Mouse (Mus musculus): Measurements from ENCODE around the gene Ap2a2. TPM values are rescaled to one million over a fixed set of nuclear protein-coding genes. Genes with fewer than 3 reads are reported as not detected.
A peak's percentile ranks its signal among the peaks of the same experiment; 100 is the strongest.
"Not testable (repeated sequence)": the region's sequence is repeated elsewhere in the genome, so short reads cannot be mapped to it uniquely, and the experiment has no call there.

Ap2a2 gene
- polyA plus RNA-seq, 1 experiment from 2014 or later: 78.4 TPM

DNA sequence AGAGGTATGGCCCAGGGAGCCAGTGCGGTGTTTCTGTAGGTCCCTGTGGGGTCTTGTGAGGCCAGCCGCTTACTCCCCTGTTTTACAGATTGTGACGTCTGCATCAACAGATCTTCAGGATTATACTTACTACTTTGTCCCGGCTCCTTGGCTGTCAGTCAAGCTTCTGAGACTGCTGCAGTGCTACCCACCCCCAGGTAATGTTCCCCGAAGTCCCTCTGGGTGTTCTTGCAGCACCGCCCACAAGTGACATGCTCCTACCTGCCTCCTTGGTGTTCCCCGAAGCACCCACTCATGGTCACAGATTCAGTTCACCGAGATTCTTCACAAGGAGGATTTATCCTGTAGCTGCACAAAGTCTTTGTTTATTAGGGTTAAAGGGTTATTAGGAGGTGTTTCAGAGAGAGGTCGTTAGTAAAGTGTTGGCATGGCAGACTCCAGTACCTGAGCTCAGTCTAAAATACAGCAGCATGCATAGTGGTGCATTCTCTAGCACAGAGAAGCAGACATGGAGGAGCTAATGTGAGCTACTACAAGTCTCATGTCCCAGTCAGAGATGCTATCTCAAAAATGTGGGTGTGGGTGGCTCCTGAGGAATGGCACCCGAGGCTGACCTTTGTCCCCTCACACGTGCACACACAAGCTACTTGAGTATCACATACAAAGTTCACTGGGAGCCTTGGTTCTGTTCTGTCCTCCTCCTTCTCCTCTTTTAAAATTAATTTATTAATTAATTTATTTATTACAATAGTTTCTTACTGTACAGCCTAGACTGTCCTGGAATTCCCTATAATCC is 47.9 kb downstream of the Ap2a2 start:
- H3K4me1 ChIP-seq: peaks cover 12% of the 10 kb centered on the region; the same call in 1 of the 2 replicates
- ATAC-seq (ENCODE audit: insufficient read depth, low FRiP score, low read depth): no peak; the same call in 1 of the 2 replicates
- H3K9me3 ChIP-seq: no peaks in the 10 kb centered on the region
- WGBS: 71% methylated on average over 11 of the region's 11 CpGs
- H3K27me3 ChIP-seq (replicated peaks): no peaks in the 10 kb centered on the region
- no peak overlapping the region for H3K4me2 ChIP-seq
- no peak overlapping the region for H3K27ac ChIP-seq
- H3K9ac ChIP-seq: no peak overlapping the region
- no peak overlapping the region for H3K4me3 ChIP-seq (replicated peaks)
- H3K36me3 ChIP-seq: peaks cover 36% of the 10 kb centered on the region

DNA sequence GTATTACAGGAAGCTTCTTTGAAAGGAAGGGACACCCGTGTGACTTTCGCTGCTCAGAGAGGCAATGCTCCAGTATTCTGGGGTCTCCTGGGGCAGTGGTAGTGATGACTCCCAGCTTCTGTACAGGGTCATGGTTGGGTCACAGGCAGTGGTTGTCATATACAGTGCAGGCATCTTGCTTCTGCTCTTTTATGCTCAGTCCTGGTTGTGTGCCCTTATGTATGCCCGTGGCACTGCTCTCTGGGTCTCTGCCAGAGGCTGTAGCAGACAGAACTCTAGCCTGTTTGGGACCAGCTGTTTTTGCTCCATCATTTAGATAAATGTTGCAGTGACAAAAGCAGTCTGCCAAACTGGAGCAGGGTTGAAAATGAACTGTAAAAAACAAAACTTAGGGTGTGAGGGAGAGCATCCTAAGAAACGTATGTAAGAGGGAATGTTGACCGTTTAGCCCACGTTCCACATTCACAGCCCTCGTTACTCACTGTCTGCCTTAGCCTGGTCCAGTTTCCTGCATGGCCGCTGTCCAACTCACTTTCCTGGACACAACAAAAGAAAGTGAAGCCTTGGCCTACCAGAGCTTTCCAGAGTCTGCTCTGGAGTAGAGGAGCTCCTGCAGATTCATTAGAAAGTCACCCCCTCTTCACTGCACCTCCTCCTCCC is 49.9 kb downstream of the Ap2a2 start:
- H3K9ac ChIP-seq: no peak overlapping the region
- H3K4me3 ChIP-seq (replicated peaks): no peak overlapping the region
- WGBS: 52% methylated on average over 8 of the region's 8 CpGs
- peaks cover 12% of the 10 kb centered on the region; the same call in 1 of the 2 replicates for H3K4me1 ChIP-seq
- ATAC-seq (ENCODE audit: insufficient read depth, low FRiP score, low read depth): peak; percentile 30; the same call in 1 of the 2 replicates
- H3K9me3 ChIP-seq: no peaks in the 10 kb centered on the region
- H3K36me3 ChIP-seq: peaks cover 37% of the 10 kb centered on the region
- H3K27me3 ChIP-seq (replicated peaks): no peaks in the 10 kb centered on the region
- no peak overlapping the region for H3K4me2 ChIP-seq
- H3K27ac ChIP-seq: peak overlapping the region; percentile 62

- H3K27me3 ChIP-seq (replicated peaks): no peaks in the 10 kb centered on the region
- no peaks in the 10 kb centered on the region for H3K9me3 ChIP-seq
- 79% methylated on average over 18 of the region's 18 CpGs for WGBS
- peaks cover 12% of the 10 kb centered on the region; the same call in 1 of the 2 replicates for H3K4me1 ChIP-seq
- H3K4me3 ChIP-seq (replicated peaks): no peak overlapping the region
- no peak overlapping the region for H3K4me2 ChIP-seq
- H3K9ac ChIP-seq: no peak overlapping the region
- peak; percentile 8; the same call in 1 of the 2 replicates for ATAC-seq (ENCODE audit: insufficient read depth, low FRiP score, low read depth)
- H3K27ac ChIP-seq: peak overlapping the region; percentile 62
- peaks cover 34% of the 10 kb centered on the region for H3K36me3 ChIP-seq
Measured at GRCm38 (mm10) chr7:141612371-141612760, 50.4 kb downstream of the Ap2a2 start.

- H3K27ac ChIP-seq: peak overlapping the region; percentile 62
Measured at GRCm38 (mm10) chr7:141612791-141613190, 50.8 kb downstream of the Ap2a2 start.

GRCm38 (mm10) chr7:141614329-141614832 is 52.4 kb downstream of the Ap2a2 start:
- H3K4me1 ChIP-seq: peaks cover 12% of the 10 kb centered on the region; the same call in 1 of the 2 replicates
- H3K9me3 ChIP-seq: no peaks in the 10 kb centered on the region
- WGBS: 75% methylated on average over 5 of the region's 5 CpGs
- H3K4me3 ChIP-seq (replicated peaks): no peak overlapping the region
- no peak for ATAC-seq (ENCODE audit: insufficient read depth, low FRiP score, low read depth)
- H3K27ac ChIP-seq: no peak overlapping the region
- H3K36me3 ChIP-seq: peaks cover 42% of the 10 kb centered on the region
- no peaks in the 10 kb centered on the region for H3K27me3 ChIP-seq (replicated peaks)
- no peak overlapping the region for H3K4me2 ChIP-seq
- H3K9ac ChIP-seq: no peak overlapping the region

More at GRCm38 (mm10) chr7:141612791-141613190, 50.8 kb downstream of the Ap2a2 start:
- Histone ChIP-seq H3K4me2 (no peak overlapping the region), H3K36me3 (peaks cover 34% of the 10 kb centered on the region), H3K4me3 (replicated peaks) (no peak overlapping the region), H3K4me1 (peaks cover 12% of the 10 kb centered on the region; the same call in 1 of the 2 replicates), H3K9me3 (no peaks in the 10 kb centered on the region), H3K27me3 (replicated peaks) (no peaks in the 10 kb centered on the region), H3K9ac (no peak overlapping the region)
- no peak for ATAC-seq (ENCODE audit: insufficient read depth, low FRiP score, low read depth)
- WGBS: 50% methylated on average over 13 of the region's 13 CpGs

- Histone ChIP-seq H3K9me3 (no peaks in the 10 kb centered on the region), H3K36me3 (peaks cover 65% of the 10 kb centered on the region), H3K4me3 (replicated peaks) (no peak overlapping the region), H3K27ac (no peak overlapping the region), H3K9ac (no peak overlapping the region), H3K4me1 (no peaks in the 10 kb centered on the region), H3K4me2 (no peak overlapping the region), H3K27me3 (replicated peaks) (no peaks in the 10 kb centered on the region)
- no peak for ATAC-seq (ENCODE audit: insufficient read depth, low FRiP score, low read depth)
- WGBS: 70% methylated on average over 2 of the region's 2 CpGs
Measured at GRCm38 (mm10) chr7:141624214-141624613, 62.2 kb downstream of the Ap2a2 start.

- Histone ChIP-seq H3K36me3 (peaks cover 68% of the 10 kb centered on the region), H3K4me3 (replicated peaks) (no peak overlapping the region), H3K27ac (no peak overlapping the region), H3K9ac (no peak overlapping the region), H3K4me2 (no peak overlapping the region), H3K27me3 (replicated peaks) (no peaks in the 10 kb centered on the region), H3K9me3 (no peaks in the 10 kb centered on the region), H3K4me1 (no peaks in the 10 kb centered on the region)
- no peak for ATAC-seq (ENCODE audit: insufficient read depth, low FRiP score, low read depth)
- 83% methylated on average over 6 of the region's 6 CpGs for WGBS
Measured at GRCm38 (mm10) chr7:141625120-141625810, 63.3 kb downstream of the Ap2a2 start.

DNA sequence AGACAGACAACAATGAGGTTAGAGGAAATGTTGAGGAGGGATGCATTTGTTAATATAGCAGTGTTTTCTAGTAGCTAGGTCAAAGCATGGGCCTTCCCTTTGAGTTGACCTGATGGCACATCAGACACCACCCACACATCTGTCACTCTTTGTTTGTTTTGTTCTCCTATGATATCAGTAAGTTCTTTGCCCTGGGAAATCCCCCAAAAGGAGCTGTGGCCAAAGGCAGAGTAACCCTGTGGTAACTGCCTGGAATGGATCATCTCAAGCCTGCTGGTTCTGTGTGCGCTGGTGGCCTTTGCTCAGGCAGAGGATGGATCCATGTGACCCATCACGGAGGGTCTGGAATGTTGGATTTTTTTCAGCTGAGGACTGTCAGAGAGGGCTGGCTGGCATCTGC is 66.0 kb downstream of the Ap2a2 start:
- no peaks in the 10 kb centered on the region for H3K4me1 ChIP-seq
- WGBS: 78% methylated on average over 2 of the region's 2 CpGs
- ATAC-seq (ENCODE audit: insufficient read depth, low FRiP score, low read depth): no peak
- H3K4me2 ChIP-seq: no peak overlapping the region
- H3K4me3 ChIP-seq (replicated peaks): no peak overlapping the region
- H3K27ac ChIP-seq: no peak overlapping the region
- no peak overlapping the region for H3K9ac ChIP-seq
- H3K27me3 ChIP-seq (replicated peaks): no peaks in the 10 kb centered on the region
- no peaks in the 10 kb centered on the region for H3K9me3 ChIP-seq
- H3K36me3 ChIP-seq: peaks cover 69% of the 10 kb centered on the region

DNA sequence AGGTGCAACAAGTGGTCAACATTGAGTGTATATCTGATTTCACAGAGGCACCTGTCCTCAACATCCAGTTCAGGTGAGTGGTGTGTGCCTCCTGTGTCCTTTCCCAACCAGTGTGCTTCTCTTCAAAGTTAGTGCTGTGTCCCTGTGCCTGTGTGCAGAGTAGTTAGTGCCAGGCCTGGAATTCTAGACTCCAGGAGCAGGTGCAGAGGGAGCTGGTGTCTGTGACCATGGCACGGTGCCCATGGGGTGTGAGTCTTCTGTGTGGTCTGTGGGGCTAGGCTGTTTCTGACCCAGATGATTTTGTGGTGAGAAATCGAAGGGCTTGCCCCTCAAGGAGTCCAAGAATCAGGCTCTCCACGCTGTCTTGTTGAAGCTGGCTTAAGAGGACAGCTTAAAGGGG is 67.3 kb downstream of the Ap2a2 start:
- Histone ChIP-seq H3K4me1 (no peaks in the 10 kb centered on the region), H3K4me3 (replicated peaks) (no peak overlapping the region), H3K36me3 (peaks cover 69% of the 10 kb centered on the region), H3K27me3 (replicated peaks) (no peaks in the 10 kb centered on the region), H3K4me2 (no peak overlapping the region), H3K9ac (no peak overlapping the region), H3K9me3 (no peaks in the 10 kb centered on the region), H3K27ac (no peak overlapping the region)
- ATAC-seq (ENCODE audit: insufficient read depth, low FRiP score, low read depth): no peak
- 90% methylated on average over 3 of the region's 3 CpGs for WGBS

DNA sequence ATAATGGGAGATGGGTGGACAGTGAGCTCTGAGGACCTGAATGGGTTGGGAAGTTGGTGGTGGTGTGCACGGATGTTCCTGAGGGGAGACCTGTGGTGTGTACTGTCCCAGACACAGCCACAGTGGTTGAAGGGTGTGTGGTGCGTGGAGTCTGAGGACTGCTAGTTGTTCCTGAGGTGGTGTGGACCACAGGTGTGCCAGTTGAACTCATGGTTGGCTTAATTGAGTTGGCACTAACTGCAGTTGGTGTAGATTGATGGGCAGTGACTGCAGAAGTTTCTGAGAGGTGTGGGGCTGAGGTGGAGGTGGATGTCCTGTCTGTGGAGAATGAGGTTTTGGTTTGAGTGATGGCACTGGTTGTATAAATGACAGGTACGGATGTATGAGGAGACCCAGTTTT is 76.1 kb downstream of the Ap2a2 start:
- H3K4me1 ChIP-seq; H3K9ac ChIP-seq; H3K4me3 ChIP-seq (replicated peaks); H3K27ac ChIP-seq; H3K4me2 ChIP-seq; H3K9me3 ChIP-seq; H3K27me3 ChIP-seq (replicated peaks): not testable (repeated sequence)
- peak; percentile 38 for ATAC-seq (ENCODE audit: insufficient read depth, low FRiP score, low read depth)
- H3K36me3 ChIP-seq: peaks cover 12% of the 10 kb centered on the region; the same call in 1 of the 2 replicates
- 95% methylated on average over 2 of the region's 3 CpGs for WGBS

- not testable (repeated sequence) for H3K36me3 ChIP-seq; H3K4me2 ChIP-seq; H3K9ac ChIP-seq; H3K4me1 ChIP-seq; H3K4me3 ChIP-seq (replicated peaks); H3K27ac ChIP-seq; H3K27me3 ChIP-seq (replicated peaks); H3K9me3 ChIP-seq
- peak; percentile 72 for ATAC-seq (ENCODE audit: insufficient read depth, low FRiP score, low read depth)
- 89% methylated on average over 6 of the region's 8 CpGs for WGBS
Measured at GRCm38 (mm10) chr7:141638513-141639334, 76.8 kb downstream of the Ap2a2 start.
